ENCODE assay signal across 17 mouse cellular contexts in genomic region chr11:83649305-83649841, GRCm38 (mm10). TPM values are rescaled to one million over a fixed set of nuclear protein-coding genes. Genes with fewer than 3 reads are reported as not detected.
DNase-seq lines count a peak whose midpoint lies in the region; ATAC-seq and TF ChIP-seq lines count a peak whose summit lies in the region.
"Had no signal": no experiment of that assay in that cellular context is flagged by ENCODE, and none has a peak within 500 bp of the region (broad histone marks: within the 10 kb centered on the region; RNA-seq: fewer than 3 reads in every experiment).

Gene Ccl3, minus strand, starts transcription at chr11:83649355.

- no peak within 1 kb of the TSS for H3K4me3 ChIP-seq in midbrain, postnatal 0 days (ENCODE audit: low read depth, low read length)
- H3K4me3 ChIP-seq in midbrain, embryonic 14.5 days (replicated peaks; ENCODE audit: low read depth, low read length), result no peak within 1 kb of the TSS
- H3K4me3 ChIP-seq in brown adipose tissue, adult 24 weeks (ENCODE audit: insufficient read depth, low read depth, low read length), result peak within 1 kb of the TSS; percentile 18; the same call in 1 of the 2 replicates
- peak within 1 kb of the TSS; percentile 52 for H3K4me3 ChIP-seq in macrophage (ENCODE audit: inconsistent target)
- no peak within 1 kb of the TSS for H3K4me3 ChIP-seq in stomach, postnatal 0 days (ENCODE audit: low read depth, low read length)
- H3K4me3 ChIP-seq in forebrain, postnatal 0 days (ENCODE audit: low read depth, low read length), result no peak within 1 kb of the TSS
- H3K4me3 ChIP-seq: embryonic facial prominence, embryonic 15.5 days; limb, embryonic 10.5 days; lung, embryonic 15.5 days; midbrain, embryonic 13.5 days; stomach, embryonic 15.5 days had no signal

- TF ChIP-seq EP300 in stomach, postnatal 0 days (optimal IDR thresholded peaks at IDR 0.05), result no peak

- no peak within 1 kb of the TSS for H3K4me2 ChIP-seq in midbrain, postnatal 0 days (ENCODE audit: low read depth, low read length, poor library complexity, severe bottlenecking)
- no peak within 1 kb of the TSS for H3K4me2 ChIP-seq in midbrain, embryonic 14.5 days (ENCODE audit: low read length)
- H3K4me2 ChIP-seq in stomach, postnatal 0 days (replicated peaks; ENCODE audit: low read depth), result no peak within 1 kb of the TSS
- no peak within 1 kb of the TSS for H3K4me2 ChIP-seq in forebrain, postnatal 0 days (ENCODE audit: low read depth)
- H3K4me2 ChIP-seq: embryonic facial prominence, embryonic 15.5 days; lung, embryonic 15.5 days; midbrain, embryonic 13.5 days; stomach, embryonic 15.5 days had no signal

- H3K27ac ChIP-seq in midbrain, postnatal 0 days (ENCODE audit: low read depth, low read length), result no peak within 1 kb of the TSS
- no peak within 1 kb of the TSS for H3K27ac ChIP-seq in midbrain, embryonic 14.5 days (replicated peaks; ENCODE audit: low read depth, low read length)
- H3K27ac ChIP-seq in brown adipose tissue, adult 24 weeks (replicated peaks; ENCODE audit: low read depth, low read length), result no peak within 1 kb of the TSS
- H3K27ac ChIP-seq in macrophage, result peak within 1 kb of the TSS; percentile 98
- H3K27ac ChIP-seq in stomach, postnatal 0 days (replicated peaks), result no peak within 1 kb of the TSS
- no peak within 1 kb of the TSS for H3K27ac ChIP-seq in forebrain, postnatal 0 days (ENCODE audit: low read depth, low read length)
- H3K27ac ChIP-seq: embryonic facial prominence, embryonic 15.5 days; kidney, postnatal 0 days; limb, embryonic 10.5 days; lung, embryonic 15.5 days; midbrain, embryonic 13.5 days; stomach, embryonic 15.5 days had no signal

- peak; percentile 5 for DNase-seq in midbrain, postnatal 0 days (ENCODE audit: low spot score)
- no peak for DNase-seq in midbrain, embryonic 14.5 days
- no peak for DNase-seq in stomach, postnatal 0 days (ENCODE audit: low spot score)
- DNase-seq in cerebellum, postnatal 10 days, result no peak
- DNase-seq in forebrain, postnatal 0 days, result no peak
- DNase-seq: cerebellum, postnatal 36 days; gastrocnemius, postnatal 36 days had no signal

- peaks cover 34% of the 10 kb centered on the region for H3K79me2 ChIP-seq in macrophage (ENCODE audit: inconsistent target)

- H3K27me3 ChIP-seq in midbrain, postnatal 0 days (ENCODE audit: insufficient read depth, low read length), result no peaks in the 10 kb centered on the region
- no peaks in the 10 kb centered on the region for H3K27me3 ChIP-seq in midbrain, embryonic 14.5 days (ENCODE audit: control insufficient read depth, insufficient read depth, low read length)
- no peaks in the 10 kb centered on the region for H3K27me3 ChIP-seq in stomach, postnatal 0 days (ENCODE audit: control insufficient read depth, insufficient read depth, low read length)
- H3K27me3 ChIP-seq in forebrain, postnatal 0 days (ENCODE audit: insufficient read depth, low read length), result no peaks in the 10 kb centered on the region
- H3K27me3 ChIP-seq: embryonic facial prominence, embryonic 15.5 days; lung, embryonic 15.5 days; midbrain, embryonic 13.5 days; stomach, embryonic 15.5 days had no signal

- no peak within 1 kb of the TSS for H3K9ac ChIP-seq in midbrain, postnatal 0 days (replicated peaks; ENCODE audit: low read length, poor library complexity, severe bottlenecking)
- no peak within 1 kb of the TSS for H3K9ac ChIP-seq in midbrain, embryonic 14.5 days (replicated peaks; ENCODE audit: low read length)
- H3K9ac ChIP-seq in stomach, postnatal 0 days (ENCODE audit: low read length), result no peak within 1 kb of the TSS
- no peak within 1 kb of the TSS for H3K9ac ChIP-seq in forebrain, postnatal 0 days
- H3K9ac ChIP-seq: embryonic facial prominence, embryonic 15.5 days; lung, embryonic 15.5 days; midbrain, embryonic 13.5 days; stomach, embryonic 15.5 days had no signal

- no peak for ATAC-seq in midbrain, postnatal 0 days (ENCODE audit: low FRiP score)
- no peak for ATAC-seq in midbrain, embryonic 14.5 days (ENCODE audit: low FRiP score, low TSS enrichment)
- peak; percentile 35; the same call in 1 of the 2 replicates for ATAC-seq in stomach, postnatal 0 days (ENCODE audit: low FRiP score, low TSS enrichment)
- ATAC-seq in forebrain, postnatal 0 days, result no peak
- ATAC-seq: forebrain, embryonic 16.5 days; midbrain, embryonic 13.5 days had no signal

- H3K9me3 ChIP-seq in midbrain, postnatal 0 days (ENCODE audit: low read length), result no peaks in the 10 kb centered on the region
- no peaks in the 10 kb centered on the region for H3K9me3 ChIP-seq in midbrain, embryonic 14.5 days (ENCODE audit: control insufficient read depth, low read length)
- no peaks in the 10 kb centered on the region for H3K9me3 ChIP-seq in stomach, postnatal 0 days (ENCODE audit: control insufficient read depth, low read length)
- H3K9me3 ChIP-seq in forebrain, postnatal 0 days (ENCODE audit: low read length), result no peaks in the 10 kb centered on the region
- H3K9me3 ChIP-seq: embryonic facial prominence, embryonic 15.5 days; limb, embryonic 10.5 days; lung, embryonic 15.5 days; midbrain, embryonic 13.5 days; stomach, embryonic 15.5 days had no signal

- TF ChIP-seq CTCF in midbrain, postnatal 0 days (IDR thresholded peaks at IDR 0.05), result no peak
- TF ChIP-seq CTCF in stomach, postnatal 0 days (IDR thresholded peaks at IDR 0.05; ENCODE audit: low read depth), result no peak
- TF ChIP-seq CTCF in forebrain, postnatal 0 days (IDR thresholded peaks at IDR 0.05; ENCODE audit: low read depth), result no peak

- H3K4me1 ChIP-seq in midbrain, postnatal 0 days (ENCODE audit: insufficient read depth, low read length), result no peaks in the 10 kb centered on the region
- H3K4me1 ChIP-seq in midbrain, embryonic 14.5 days (ENCODE audit: control insufficient read depth, insufficient read depth, low read length), result no peaks in the 10 kb centered on the region
- H3K4me1 ChIP-seq in brown adipose tissue, adult 24 weeks (ENCODE audit: control insufficient read depth, insufficient read depth, insufficient read length, low read length), result no peaks in the 10 kb centered on the region
- H3K4me1 ChIP-seq in stomach, postnatal 0 days (replicated peaks; ENCODE audit: control insufficient read depth, insufficient read depth), result no peaks in the 10 kb centered on the region
- no peaks in the 10 kb centered on the region for H3K4me1 ChIP-seq in forebrain, postnatal 0 days (ENCODE audit: insufficient read depth)
- H3K4me1 ChIP-seq: embryonic facial prominence, embryonic 15.5 days; limb, embryonic 10.5 days; lung, embryonic 15.5 days; midbrain, embryonic 13.5 days; stomach, embryonic 15.5 days had no signal

- 79% methylated on average over 8 of the region's 8 CpGs for WGBS in midbrain, postnatal 0 days
- WGBS in midbrain, embryonic 14.5 days, result 81% methylated on average over 8 of the region's 8 CpGs
- under 1% methylated on average over 8 of the region's 8 CpGs for WGBS in macrophage (ENCODE audit: missing documents)
- WGBS in stomach, postnatal 0 days, result 71% methylated on average over 8 of the region's 8 CpGs
- 75% methylated on average over 8 of the region's 8 CpGs for WGBS in forebrain, postnatal 0 days

- no peaks in the 10 kb centered on the region for H3K36me3 ChIP-seq in midbrain, postnatal 0 days (ENCODE audit: insufficient read depth, low read length)
- H3K36me3 ChIP-seq in midbrain, embryonic 14.5 days (ENCODE audit: control insufficient read depth, insufficient read depth, low read length), result no peaks in the 10 kb centered on the region
- peaks cover 6% of the 10 kb centered on the region; the same call in 1 of the 2 replicates for H3K36me3 ChIP-seq in macrophage (ENCODE audit: inconsistent target)
- no peaks in the 10 kb centered on the region for H3K36me3 ChIP-seq in stomach, postnatal 0 days (ENCODE audit: control insufficient read depth, insufficient read depth, low read length)
- H3K36me3 ChIP-seq in forebrain, postnatal 0 days (ENCODE audit: insufficient read depth), result no peaks in the 10 kb centered on the region
- H3K36me3 ChIP-seq: embryonic facial prominence, embryonic 15.5 days; limb, embryonic 10.5 days; lung, embryonic 15.5 days; midbrain, embryonic 13.5 days; stomach, embryonic 15.5 days had no signal

RNA-seq across cellular contexts. Expression of gene Ccl3, which starts in this region (rescaled TPM):
- 0.76 and 5.3 TPM in 2 replicates for total RNA-seq in midbrain, postnatal 0 days (2014; rRNA removed)
- polyA plus RNA-seq in midbrain, postnatal 0 days (2015; fragmentation: Nextera tagmentation; extraction: Ambion mirVana), result 0.91 and 1.2 TPM in 2 replicates
- polyA plus RNA-seq in midbrain, embryonic 14.5 days (2014; fragmentation: Nextera tagmentation; extraction: Ambion mirVana), result 1.00 and 2.4 TPM in 2 replicates
- polyA plus RNA-seq in brown adipose tissue, adult 24 weeks (2012; ENCODE audit: insufficient read depth, insufficient read length, missing spikeins), result 1.5 and 4.1 TPM in 2 replicates
- total RNA-seq in macrophage (2018; cell fraction: chromatin; rRNA removed), result 100 to 1,000 TPM in 21 of 26 experiments, 10 to 100 TPM in 5; 68.7 to 743 (median 252) TPM
- total RNA-seq in macrophage (2018; cell fraction: cytosol; rRNA removed), result 1,000 to 10,000 TPM in 14 of 26 experiments, 100 to 1,000 TPM in 12; 325 to 6,363 (median 1,124) TPM
- 1,000 to 10,000 TPM in 15 of 26 experiments, 100 to 1,000 TPM in 11; 331 to 4,588 (median 1,236) TPM for total RNA-seq in macrophage (2018; cell fraction: nucleus; rRNA removed)
- 203 to 397 TPM (median 307 TPM) in 3 replicates for polyA plus RNA-seq in macrophage (2018)
- 0.18 and 0.29 TPM in 2 replicates for polyA plus RNA-seq in stomach, postnatal 0 days (2015; fragmentation: Nextera tagmentation; extraction: Ambion mirVana)
- total RNA-seq in forebrain, postnatal 0 days (2014; rRNA removed), result 0.62 and 1.6 TPM in 2 replicates
- polyA plus RNA-seq in forebrain, postnatal 0 days (2015; fragmentation: Nextera tagmentation; extraction: Ambion mirVana), result 1.0 and 1.9 TPM in 2 replicates
- total RNA-seq: gastrocnemius, postnatal 36 days; layer of hippocampus, postnatal 25 days had no signal

Comparison
In these comparisons a context has a peak if more than half of its experiments do, and no peak if none do; other contexts are left out.
1. RNA of gene Ccl3 (polyA plus RNA-seq): 203 to 397 TPM in macrophage; 1.5 to 4.1 TPM in brown adipose tissue, adult 24 weeks, 1.00 to 2.4 TPM in midbrain, embryonic 14.5 days, 0.91 to 1.2 TPM in midbrain, postnatal 0 days, 1.0 to 1.9 TPM in forebrain, postnatal 0 days and 0.18 to 0.29 TPM in stomach, postnatal 0 days; every median in the first group is over 10 times any median in the second.
2. Peak in ATAC-seq in stomach, postnatal 0 days; RNA of the gene not detected or under 1 TPM.
3. H3K4me3 ChIP-seq: peak in brown adipose tissue, adult 24 weeks (single experiment) and macrophage (single experiment); none in midbrain, postnatal 0 days (single experiment), midbrain, embryonic 14.5 days (single experiment), stomach, postnatal 0 days (single experiment) and forebrain, postnatal 0 days (single experiment).